Mouse (Mus musculus): ENCODE data around the gene Batf3. TPM values are rescaled to one million over a fixed set of nuclear protein-coding genes. Genes with fewer than 3 reads are reported as not detected.
"Not testable (repeated sequence)": the region's sequence is repeated elsewhere in the genome, so short reads cannot be mapped to it uniquely, and the experiment has no call there.

The Batf3 gene
- total RNA-seq, 2 experiments from 2014 or later = 1.2 to 2.3 TPM

- no peak for DNase-seq (ENCODE audit: low spot score in 2 of 2)
Measured at GRCm38 (mm10) chr1:191131692-191132091, 34.0 kb downstream of the Batf3 start.

DNA sequence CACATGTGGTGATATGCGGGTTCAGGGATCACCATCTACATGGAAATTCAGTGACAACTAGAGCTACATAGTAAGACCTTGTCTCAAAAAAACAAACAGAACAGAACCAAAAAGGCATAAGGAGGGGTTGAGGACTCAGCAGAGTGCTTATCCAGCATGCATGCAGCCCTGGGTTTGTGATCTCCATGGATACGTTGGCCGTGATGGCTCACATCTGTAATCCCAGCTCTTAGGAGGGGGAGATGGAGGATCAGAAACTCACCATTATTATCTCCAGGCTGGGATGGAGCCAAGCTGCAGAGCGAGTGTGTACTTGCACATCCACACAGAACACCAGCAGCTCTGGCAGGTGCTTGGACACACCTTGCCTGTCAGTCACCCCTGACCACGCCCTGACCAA, 34.6 kb downstream of the Batf3 start:
- no peak for DNase-seq (ENCODE audit: low spot score in 2 of 2)

GRCm38 (mm10) chr1:191132934-191133333, 35.3 kb downstream of the Batf3 start:
- DNase-seq (ENCODE audit: low spot score in 2 of 2) = no peak

GRCm38 (mm10) chr1:191135406-191135805, 37.8 kb downstream of the Batf3 start:
- DNase-seq (ENCODE audit: low spot score in 2 of 2) = no peak

DNA sequence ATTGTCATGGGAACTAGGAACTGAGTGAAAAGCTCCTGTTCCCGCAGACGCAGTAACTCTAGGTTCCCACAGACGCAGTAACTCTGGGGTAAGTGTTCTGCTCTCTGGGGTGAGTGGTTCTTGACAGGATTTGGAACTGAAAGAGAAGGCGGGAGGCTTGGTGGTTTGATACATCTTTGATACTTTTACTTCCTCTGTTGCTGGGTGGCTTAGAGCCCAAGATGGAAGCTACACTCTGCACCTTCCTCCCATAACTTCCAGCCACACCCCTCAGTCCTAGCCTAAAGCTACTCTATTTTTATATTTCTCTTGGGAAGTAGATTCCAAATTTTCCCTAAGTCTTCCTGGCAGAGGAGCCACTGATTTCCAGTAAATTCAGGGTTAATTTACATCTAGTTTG, 40.8 kb downstream of the Batf3 start:
- no peak for DNase-seq (ENCODE audit: low spot score in 2 of 2)

DNA sequence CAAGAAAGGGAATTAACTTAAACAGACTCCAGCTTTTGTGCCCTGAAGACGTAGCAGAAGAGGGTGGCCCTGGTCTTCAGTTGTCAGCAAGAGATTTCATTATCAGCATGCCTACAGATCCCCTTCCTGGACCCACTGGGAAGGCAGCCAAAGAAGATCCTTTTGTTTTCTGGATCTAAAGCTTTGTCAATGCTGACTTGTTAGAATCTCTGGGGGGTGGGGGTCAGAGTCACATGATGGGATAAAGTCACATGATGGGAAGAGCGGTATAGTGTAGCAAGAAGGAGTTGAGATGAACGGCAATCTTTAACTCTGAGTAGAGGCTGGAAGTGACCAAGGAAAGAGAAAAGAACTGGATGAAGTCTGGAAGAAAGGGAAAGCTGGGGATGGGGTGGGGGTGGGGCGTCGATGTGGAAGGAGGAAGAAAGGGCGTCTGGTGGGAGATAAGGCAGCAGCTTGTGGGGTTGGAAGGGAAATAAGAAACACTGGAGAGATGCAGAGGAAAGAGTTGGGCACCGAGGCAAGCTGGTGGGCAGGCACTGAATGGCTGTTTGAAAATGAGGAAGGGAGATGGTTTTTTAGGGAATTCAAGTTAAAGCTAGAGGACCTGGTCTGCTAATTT, 41.3 kb downstream of the Batf3 start:
- no peak for DNase-seq (ENCODE audit: low spot score in 2 of 2)

DNA sequence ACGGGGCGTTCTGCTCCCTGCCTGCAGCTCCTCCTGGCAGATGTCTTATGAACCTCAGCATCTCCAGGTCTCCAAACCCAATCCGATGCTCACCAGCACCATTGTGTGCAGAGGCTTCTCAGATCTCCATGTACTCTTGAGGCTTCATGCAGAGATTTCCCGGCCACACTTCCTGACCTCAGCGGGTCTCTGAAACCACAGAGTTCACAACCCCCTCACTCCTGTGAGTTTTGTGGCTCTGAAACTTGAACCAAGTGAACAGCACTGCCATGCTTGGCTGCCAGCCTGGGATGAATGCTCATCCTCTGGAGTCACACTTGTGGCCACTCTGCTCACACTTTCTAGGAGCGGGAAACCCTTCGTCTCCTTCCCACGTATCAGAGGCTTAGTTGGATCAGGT, 43.3 kb downstream of the Batf3 start:
- DNase-seq (ENCODE audit: low spot score in 2 of 2) = no peak

GRCm38 (mm10) chr1:191149489-191149888, 51.8 kb downstream of the Batf3 start:
- not testable (repeated sequence) for DNase-seq (ENCODE audit: low spot score in 2 of 2)

GRCm38 (mm10) chr1:191150924-191151605, 53.4 kb downstream of the Batf3 start:
- no peak for DNase-seq (ENCODE audit: low spot score in 2 of 2)

GRCm38 (mm10) chr1:191153052-191153451, 55.4 kb downstream of the Batf3 start:
- DNase-seq (ENCODE audit: low spot score in 2 of 2) = peak in 1 of 2 experiments; percentile 51

- no peak for DNase-seq (ENCODE audit: low spot score in 2 of 2)
Measured at GRCm38 (mm10) chr1:191154314-191154713, 56.7 kb downstream of the Batf3 start.

Other genes with a start within 250 kb of the Batf3 start
- 10 to 100 TPM; 90.7 to 94.1 TPM for gene Rps6kc1, start 186.1 kb upstream of the Batf3 start, total RNA-seq (2021)
- 10 to 100 TPM; 51.7 to 52.3 TPM for gene Angel2, start 172.7 kb upstream of the Batf3 start, total RNA-seq (2021)
- 1 to 10 TPM; 1.4 to 1.5 TPM for gene Vash2, start 118.6 kb upstream of the Batf3 start, total RNA-seq (2021)
- gene Flvcr1, start 71.7 kb upstream of the Batf3 start, total RNA-seq (2021) = 10 to 100 TPM; 15.3 to 15.8 TPM
- gene Spata45, start 61.2 kb upstream of the Batf3 start, total RNA-seq (2021) = not detected
- 10 to 100 TPM; 29.7 to 34.5 TPM for gene Tatdn3, start 34.9 kb upstream of the Batf3 start, total RNA-seq (2021)
- gene Nsl1, start 34.8 kb upstream of the Batf3 start, total RNA-seq (2021) = under 1 TPM; 0.62 to 0.86 TPM
- not detected for gene Fam71a, start 67.0 kb downstream of the Batf3 start, total RNA-seq (2021)
- gene Atf3, start 120.2 kb downstream of the Batf3 start, total RNA-seq (2021) = 1 to 10 TPM; 1.6 to 1.7 TPM
- 10 to 100 TPM; 72.9 to 74.4 TPM for gene Nenf, start 220.3 kb downstream of the Batf3 start, total RNA-seq (2021)
- 1 to 10 TPM; 8.4 to 8.6 TPM for gene Tmem206, start 228.1 kb downstream of the Batf3 start, total RNA-seq (2021)

Data from layer of hippocampus, adult 18-20 months (tissue).